Mouse (Mus musculus) neural tube, embryonic 10.5 days (tissue): ENCODE measurements at regions not wholly inside any gene's neighbourhood (a gene's known extent, or its start where the extent isn't known, plus 50 kb on each side); places are given as distances from the start of the nearest gene placed in this dataset.
"Not testable (repeated sequence)": the region's sequence is repeated elsewhere in the genome, so short reads cannot be mapped to it uniquely, and the experiment has no call there.

ENCODE experiments used
- DNase-seq: peaks from one replicate; pipeline ENCODE4 v3.0.0-alpha.2; 2017; ENCODE audit warnings: low spot score; ENCODE audit errors: extremely low spot score

GRCm38 (mm10) chr1:194443681-194444080, 174.3 kb upstream of the Plxna2 start:
- no peak for DNase-seq

GRCm38 (mm10) chr1:194437301-194437700, 180.7 kb upstream of the Plxna2 start:
- DNase-seq: no peak

DNA sequence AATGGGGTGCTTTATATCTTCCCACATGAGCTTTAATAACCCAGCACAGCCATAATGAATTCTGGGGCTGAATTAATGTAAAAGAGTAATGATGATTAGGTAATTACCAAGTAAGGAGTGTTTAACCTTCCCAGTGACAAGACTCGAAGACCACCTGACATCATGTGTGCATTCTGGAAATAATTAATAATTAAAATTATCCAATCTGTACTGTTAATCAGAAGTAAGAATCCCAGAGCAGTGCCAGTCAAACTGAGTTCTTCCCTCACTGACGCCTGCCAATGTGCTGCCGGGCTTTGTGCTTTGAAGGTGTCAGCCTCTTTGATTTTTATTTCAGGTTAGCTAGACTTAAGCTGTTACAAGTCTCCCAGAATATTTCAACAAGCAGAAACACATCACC, 183.0 kb upstream of the Plxna2 start:
- no peak for DNase-seq

- no peak for DNase-seq
Measured at GRCm38 (mm10) chr1:194428586-194428985, 189.4 kb upstream of the Plxna2 start.

DNA sequence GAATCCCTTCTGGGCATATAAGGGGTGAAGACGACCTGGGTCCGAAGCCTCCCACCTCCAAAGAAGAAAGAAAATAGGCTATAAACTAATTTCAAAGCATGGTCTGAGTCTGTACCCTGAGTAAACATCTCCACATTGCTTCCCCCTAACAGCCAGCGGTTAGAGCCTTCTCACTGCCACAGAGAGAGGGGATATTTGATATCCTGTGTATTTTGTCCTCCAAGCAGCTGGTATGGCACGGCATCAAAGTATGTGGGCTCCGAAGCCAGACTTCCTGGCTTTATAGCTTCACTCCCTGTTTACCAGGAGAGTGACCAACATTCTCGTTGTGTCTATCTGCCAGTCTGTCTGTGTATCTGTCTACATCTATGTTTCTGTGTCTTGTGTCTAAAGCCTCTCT, 191.7 kb upstream of the Plxna2 start:
- DNase-seq: no peak

GRCm38 (mm10) chr1:194424201-194424600, 193.8 kb upstream of the Plxna2 start:
- DNase-seq: no peak

GRCm38 (mm10) chr1:194412193-194412592, 205.8 kb upstream of the Plxna2 start:
- DNase-seq: no peak

GRCm38 (mm10) chr1:194411788-194412187, 206.2 kb upstream of the Plxna2 start:
- no peak for DNase-seq

DNA sequence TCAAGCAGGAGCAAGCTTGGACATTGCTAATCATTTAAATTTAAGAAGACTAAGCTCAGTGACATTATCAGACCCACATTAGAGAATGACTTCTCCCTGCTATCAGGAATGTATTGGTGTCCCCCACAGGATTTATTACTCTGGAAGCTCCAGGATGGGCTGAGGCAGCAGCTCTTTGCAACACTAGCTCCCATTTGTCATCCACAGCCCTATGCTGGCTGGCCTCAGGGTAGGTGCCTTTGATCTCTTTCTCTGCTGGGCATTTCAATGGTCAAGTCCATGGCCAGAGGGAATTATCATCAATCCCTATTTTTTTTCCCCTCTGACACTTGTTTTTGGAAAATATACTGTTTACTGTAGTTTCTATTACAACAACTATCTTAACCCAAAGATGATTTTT, 218.7 kb upstream of the Plxna2 start:
- DNase-seq: no peak

- no peak for DNase-seq
Measured at GRCm38 (mm10) chr1:194396754-194397460, 221.1 kb upstream of the Plxna2 start.

GRCm38 (mm10) chr1:194393720-194394119, 224.3 kb upstream of the Plxna2 start:
- DNase-seq: no peak

- no peak for DNase-seq
Measured at GRCm38 (mm10) chr1:194390202-194390601, 227.8 kb upstream of the Plxna2 start.

DNA sequence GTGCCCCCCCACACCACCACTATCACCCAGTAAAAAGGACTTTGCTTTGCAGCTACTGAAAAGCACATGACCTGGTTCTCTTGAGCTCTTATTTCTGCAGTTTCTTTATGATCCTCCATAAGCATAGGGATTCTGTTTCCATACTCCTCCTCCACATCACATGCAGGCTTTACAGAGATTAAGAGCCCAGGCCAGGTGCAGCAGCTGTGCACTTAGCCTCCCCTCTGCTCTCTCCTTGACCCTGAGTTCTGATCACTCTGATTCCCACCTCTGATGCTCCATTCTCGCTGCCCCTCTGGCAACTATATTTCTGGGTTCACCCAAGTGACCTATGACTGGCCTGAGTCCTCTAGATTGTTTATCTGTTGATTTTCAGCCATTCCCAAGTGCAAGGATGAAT, 239.9 kb upstream of the Plxna2 start:
- no peak for DNase-seq

DNA sequence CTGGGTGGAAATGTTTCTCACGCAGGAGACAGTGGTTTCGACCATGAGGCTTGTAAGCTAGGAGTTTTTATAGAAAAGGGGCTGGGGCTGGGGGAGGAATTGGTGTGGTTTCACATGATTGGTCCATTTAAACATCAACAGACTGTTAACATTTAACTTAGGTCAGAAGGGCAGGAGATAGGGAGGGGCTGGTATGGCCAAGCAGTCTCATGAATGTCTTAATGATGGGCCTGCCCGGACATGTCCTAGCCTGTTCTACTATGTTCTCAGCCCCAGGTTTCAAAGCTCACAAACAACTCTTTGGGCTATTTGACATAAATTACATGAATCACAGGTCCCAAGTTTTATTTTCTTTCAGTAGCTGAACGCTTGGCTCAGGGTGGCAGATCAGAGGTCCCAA, 244.5 kb upstream of the Plxna2 start:
- not testable (repeated sequence) for DNase-seq

DNA sequence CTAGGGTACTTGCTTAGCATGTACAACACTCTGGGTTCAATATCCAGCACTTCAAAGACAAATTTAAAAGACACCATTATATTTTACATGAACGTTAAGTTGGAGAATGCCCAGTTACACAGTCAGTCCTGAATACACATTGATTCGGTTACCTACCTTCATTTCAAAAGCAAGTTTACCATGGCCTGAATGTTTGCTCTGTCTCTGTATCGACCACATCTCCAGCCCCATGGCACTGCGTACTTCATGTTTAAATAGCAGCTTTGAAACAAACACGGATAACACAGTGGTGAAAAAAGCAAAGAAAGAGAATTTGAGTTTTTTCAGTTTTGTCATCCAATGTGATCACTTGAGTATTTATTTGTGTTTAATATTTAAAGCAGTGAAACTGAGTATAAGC, 254.1 kb upstream of the Plxna2 start:
- DNase-seq: no peak

- no peak for DNase-seq
Measured at GRCm38 (mm10) chr1:194363129-194363768, 254.8 kb upstream of the Plxna2 start.

- DNase-seq: no peak
Measured at GRCm38 (mm10) chr1:194362298-194362697, 255.7 kb upstream of the Plxna2 start.

DNA sequence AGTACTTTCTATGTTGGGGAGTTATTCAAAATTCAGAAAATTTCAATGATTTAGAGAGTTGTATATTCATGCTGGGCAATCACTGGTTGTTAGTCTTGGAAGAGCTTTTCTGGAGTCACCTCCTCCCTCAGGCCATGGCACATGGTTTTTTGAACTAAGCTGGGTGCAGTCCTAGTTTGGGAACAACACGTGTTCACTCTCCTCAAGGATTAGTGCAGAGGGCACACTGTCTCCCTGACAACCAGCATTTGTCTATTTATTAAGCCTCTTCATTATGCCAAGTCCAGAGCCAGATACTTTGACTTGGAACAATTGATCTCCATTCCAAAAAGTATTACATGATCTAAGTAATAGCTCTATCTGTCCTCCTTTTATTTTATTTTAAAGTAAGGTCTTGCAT, 256.7 kb upstream of the Plxna2 start:
- DNase-seq: no peak

GRCm38 (mm10) chr1:194354332-194355120, 263.5 kb upstream of the Plxna2 start:
- peak; percentile 37 for DNase-seq

GRCm38 (mm10) chr1:194345304-194346033, 272.5 kb upstream of the Plxna2 start:
- DNase-seq: no peak

GRCm38 (mm10) chr1:194342568-194342967, 275.4 kb upstream of the Plxna2 start:
- DNase-seq: no peak

- no peak for DNase-seq
Measured at GRCm38 (mm10) chr1:194341758-194342157, 276.3 kb upstream of the Plxna2 start.
